11 mouse cellular contexts compared by ENCODE assay signal in the genomic region with DNA sequence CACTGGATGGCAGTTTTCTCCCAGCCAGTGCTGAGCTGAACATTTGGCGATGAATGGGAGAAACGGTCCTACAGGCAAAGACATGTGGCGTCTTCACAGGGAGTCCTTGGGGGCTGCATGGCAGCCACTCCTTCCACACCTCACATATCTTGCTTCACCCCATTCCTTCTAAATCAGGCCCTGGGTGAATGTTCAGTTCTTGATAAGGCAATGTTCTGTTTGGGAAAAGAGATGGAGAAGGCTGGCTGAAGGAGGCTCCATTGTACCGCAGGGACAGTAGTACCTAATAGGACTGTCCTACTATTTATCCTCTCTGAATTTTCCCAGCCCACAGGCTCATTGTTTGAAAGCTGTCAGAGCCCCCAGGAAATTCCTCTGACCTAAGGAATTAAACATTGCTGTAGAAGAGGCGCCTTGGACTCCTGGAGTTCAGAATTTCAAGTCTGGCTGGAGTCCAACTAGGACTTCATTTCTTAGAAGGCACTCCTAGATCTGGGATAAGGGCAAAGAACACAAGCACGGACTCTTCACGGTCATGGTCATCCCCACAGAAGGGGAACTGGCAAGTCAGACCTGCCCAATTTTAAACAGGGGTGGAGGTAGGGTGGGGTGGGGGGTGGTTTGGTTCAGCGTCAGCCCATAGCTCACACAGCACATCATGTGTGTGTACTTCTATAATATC. TPM values are rescaled to one million over a fixed set of nuclear protein-coding genes. Genes with fewer than 3 reads are reported as not detected.
DNase-seq lines count a peak whose midpoint lies in the region; ATAC-seq and TF ChIP-seq lines count a peak whose summit lies in the region.
"Had no signal": no experiment of that assay in that cellular context is flagged by ENCODE, and none has a peak within 500 bp of the region (broad histone marks: within the 10 kb centered on the region; RNA-seq: fewer than 3 reads in every experiment).

No protein-coding gene starts in this region.

- H3K4me1 ChIP-seq in heart, embryonic 10.5 days, result peaks cover 19% of the 10 kb centered on the region
- H3K4me1 ChIP-seq in midbrain, embryonic 16.5 days (ENCODE audit: control insufficient read depth, insufficient read depth, low read length), result no peaks in the 10 kb centered on the region
- H3K4me1 ChIP-seq in midbrain, embryonic 14.5 days (ENCODE audit: control insufficient read depth, insufficient read depth, low read length), result no peaks in the 10 kb centered on the region
- H3K4me1 ChIP-seq in stomach, postnatal 0 days (replicated peaks; ENCODE audit: control insufficient read depth, insufficient read depth), result 0 out of 2 replicates have a peak, but pooled peaks cover 3% of the 10 kb centered on the region
- H3K4me1 ChIP-seq: neural tube, embryonic 12.5 days had no signal

- H3K27ac ChIP-seq in heart, embryonic 10.5 days, result peak overlapping the region; percentile 47
- H3K27ac ChIP-seq in midbrain, embryonic 16.5 days (ENCODE audit: low read length), result no peak overlapping the region
- H3K27ac ChIP-seq in midbrain, embryonic 14.5 days (replicated peaks; ENCODE audit: low read depth, low read length), result no peak overlapping the region
- peak overlapping the region; percentile 79 for H3K27ac ChIP-seq in stomach, postnatal 0 days (replicated peaks)
- no peak overlapping the region for H3K27ac ChIP-seq in gastrocnemius, adult 2 months
- H3K27ac ChIP-seq: neural tube, embryonic 12.5 days had no signal

- TF ChIP-seq CTCF in stomach, postnatal 0 days (IDR thresholded peaks at IDR 0.05; ENCODE audit: low read depth), result no peak
- TF ChIP-seq CTCF in gastrocnemius, adult 2 months (IDR thresholded peaks at IDR 0.05), result no peak

- H3K4me3 ChIP-seq in heart, embryonic 10.5 days, result no peak overlapping the region
- no peak overlapping the region for H3K4me3 ChIP-seq in midbrain, embryonic 16.5 days (ENCODE audit: low read depth, low read length)
- H3K4me3 ChIP-seq in midbrain, embryonic 14.5 days (replicated peaks; ENCODE audit: low read depth, low read length), result no peak overlapping the region
- no peak overlapping the region for H3K4me3 ChIP-seq in stomach, postnatal 0 days (ENCODE audit: low read depth, low read length)
- no peak overlapping the region for H3K4me3 ChIP-seq in gastrocnemius, adult 2 months
- H3K4me3 ChIP-seq: neural tube, embryonic 12.5 days had no signal

- H3K36me3 ChIP-seq in heart, embryonic 10.5 days, result no peaks in the 10 kb centered on the region
- no peaks in the 10 kb centered on the region for H3K36me3 ChIP-seq in midbrain, embryonic 16.5 days (ENCODE audit: control insufficient read depth, insufficient read depth, low read length)
- H3K36me3 ChIP-seq in midbrain, embryonic 14.5 days (ENCODE audit: control insufficient read depth, insufficient read depth, low read length), result no peaks in the 10 kb centered on the region
- no peaks in the 10 kb centered on the region for H3K36me3 ChIP-seq in stomach, postnatal 0 days (ENCODE audit: control insufficient read depth, insufficient read depth, low read length)
- H3K36me3 ChIP-seq: neural tube, embryonic 12.5 days had no signal

- intact Hi-C loops in heart, postnatal 14 days (cut with DNase I), result no loop called here
- intact Hi-C loops in gastrocnemius, adult 2 months (cut with DNase I), result no loop called here

- no peaks in the 10 kb centered on the region for H3K27me3 ChIP-seq in heart, embryonic 10.5 days (ENCODE audit: insufficient read depth, poor library complexity, severe bottlenecking)
- H3K27me3 ChIP-seq in midbrain, embryonic 16.5 days (ENCODE audit: control insufficient read depth, insufficient read depth, low read depth, low read length), result no peaks in the 10 kb centered on the region
- no peaks in the 10 kb centered on the region for H3K27me3 ChIP-seq in midbrain, embryonic 14.5 days (ENCODE audit: control insufficient read depth, insufficient read depth, low read length)
- no peaks in the 10 kb centered on the region for H3K27me3 ChIP-seq in stomach, postnatal 0 days (ENCODE audit: control insufficient read depth, insufficient read depth, low read length)
- H3K27me3 ChIP-seq: neural tube, embryonic 12.5 days had no signal

- peak overlapping the region; percentile 25; the same call in 1 of the 2 replicates for H3K9ac ChIP-seq in midbrain, embryonic 16.5 days (ENCODE audit: low read depth, low read length)
- no peak overlapping the region for H3K9ac ChIP-seq in midbrain, embryonic 14.5 days (replicated peaks; ENCODE audit: low read length)
- H3K9ac ChIP-seq in stomach, postnatal 0 days (ENCODE audit: low read length), result no peak overlapping the region
- H3K9ac ChIP-seq: neural tube, embryonic 12.5 days had no signal

- no peak for DNase-seq in heart, embryonic 10.5 days (ENCODE audit: low spot score)
- no peak for DNase-seq in heart, postnatal 14 days
- DNase-seq in midbrain, embryonic 14.5 days, result no peak
- DNase-seq in kidney, postnatal 25 days, result peak; percentile 54 to 55
- peak; percentile 49 for DNase-seq in stomach, postnatal 0 days (ENCODE audit: low spot score)
- no peak for DNase-seq in yolk sac, embryonic 10.5 days (ENCODE audit: low spot score)
- no peak for DNase-seq in gastrocnemius, adult 2 months
- DNase-seq: right cerebral cortex, adult 18-20 months had no signal

- H3K9me3 ChIP-seq in heart, embryonic 10.5 days, result no peaks in the 10 kb centered on the region
- H3K9me3 ChIP-seq in midbrain, embryonic 16.5 days (replicated peaks; ENCODE audit: control insufficient read depth, low read length, poor library complexity, severe bottlenecking), result no peaks in the 10 kb centered on the region
- H3K9me3 ChIP-seq in midbrain, embryonic 14.5 days (ENCODE audit: control insufficient read depth, low read length), result no peaks in the 10 kb centered on the region
- H3K9me3 ChIP-seq in stomach, postnatal 0 days (ENCODE audit: control insufficient read depth, low read length), result no peaks in the 10 kb centered on the region
- H3K9me3 ChIP-seq: neural tube, embryonic 12.5 days had no signal

- WGBS in heart, embryonic 10.5 days, result 42% methylated on average over 8 of the region's 8 CpGs
- 54% methylated on average over 8 of the region's 8 CpGs for WGBS in midbrain, embryonic 16.5 days
- WGBS in midbrain, embryonic 14.5 days, result 55% methylated on average over 8 of the region's 8 CpGs
- 21% methylated on average over 8 of the region's 8 CpGs for WGBS in stomach, postnatal 0 days

- no peak for ATAC-seq in midbrain, embryonic 16.5 days
- no peak for ATAC-seq in midbrain, embryonic 14.5 days (ENCODE audit: low FRiP score, low TSS enrichment)
- ATAC-seq in stomach, postnatal 0 days (ENCODE audit: low FRiP score, low TSS enrichment), result peak; percentile 2; the same call in 1 of the 2 replicates
- ATAC-seq: forebrain, embryonic 16.5 days had no signal

- TF ChIP-seq EP300 in stomach, postnatal 0 days (optimal IDR thresholded peaks at IDR 0.05), result no peak

- no peak overlapping the region for H3K4me2 ChIP-seq in midbrain, embryonic 16.5 days (ENCODE audit: low read length)
- no peak overlapping the region for H3K4me2 ChIP-seq in midbrain, embryonic 14.5 days (ENCODE audit: low read length)
- peak overlapping the region; percentile 14; the same call in 1 of the 2 replicates for H3K4me2 ChIP-seq in stomach, postnatal 0 days (replicated peaks; ENCODE audit: low read depth)
- H3K4me2 ChIP-seq: neural tube, embryonic 12.5 days had no signal

RNA-seq across cellular contexts. Expression of gene Pgam1, which starts 4.5 kb away (rescaled TPM):
- 1,222 and 1,272 TPM in 2 replicates for polyA plus RNA-seq in heart, embryonic 10.5 days (2016; fragmentation: Nextera tagmentation; extraction: Ambion mirVana)
- 100 to 1,000 TPM; 115 to 131 TPM for total RNA-seq in heart, postnatal 14 days (2021)
- 509 and 565 TPM in 2 replicates for polyA plus RNA-seq in midbrain, embryonic 16.5 days (2015; fragmentation: Nextera tagmentation; extraction: Ambion mirVana)
- polyA plus RNA-seq in midbrain, embryonic 14.5 days (2014; fragmentation: Nextera tagmentation; extraction: Ambion mirVana), result 451 and 465 TPM in 2 replicates
- 334 and 339 TPM in 2 replicates for polyA plus RNA-seq in stomach, postnatal 0 days (2015; fragmentation: Nextera tagmentation; extraction: Ambion mirVana)
- 10 to 100 TPM; 14.4 to 25.0 TPM for total RNA-seq in gastrocnemius, adult 2 months (2021)

RNA-seq across cellular contexts. Expression of gene Rrp12, which starts 11.2 kb away (rescaled TPM):
- polyA plus RNA-seq in heart, embryonic 10.5 days (2016; fragmentation: Nextera tagmentation; extraction: Ambion mirVana), result 25.1 and 25.8 TPM in 2 replicates
- total RNA-seq in heart, postnatal 14 days (2021), result 10 to 100 TPM; 10.7 to 12.9 TPM
- 19.2 TPM in 2 replicates for polyA plus RNA-seq in midbrain, embryonic 16.5 days (2015; fragmentation: Nextera tagmentation; extraction: Ambion mirVana)
- 12.5 TPM in 2 replicates for polyA plus RNA-seq in midbrain, embryonic 14.5 days (2014; fragmentation: Nextera tagmentation; extraction: Ambion mirVana)
- polyA plus RNA-seq in stomach, postnatal 0 days (2015; fragmentation: Nextera tagmentation; extraction: Ambion mirVana), result 6.3 and 6.4 TPM in 2 replicates
- 10 to 100 TPM; 30.5 to 31.4 TPM for total RNA-seq in gastrocnemius, adult 2 months (2021)

RNA-seq across cellular contexts. Expression of gene Exosc1, which starts 26.0 kb away (rescaled TPM):
- polyA plus RNA-seq in heart, embryonic 10.5 days (2016; fragmentation: Nextera tagmentation; extraction: Ambion mirVana), result 60.1 and 78.1 TPM in 2 replicates
- total RNA-seq in heart, postnatal 14 days (2021), result 10 to 100 TPM; 11.3 to 13.4 TPM
- polyA plus RNA-seq in midbrain, embryonic 16.5 days (2015; fragmentation: Nextera tagmentation; extraction: Ambion mirVana), result 59.1 and 61.3 TPM in 2 replicates
- polyA plus RNA-seq in midbrain, embryonic 14.5 days (2014; fragmentation: Nextera tagmentation; extraction: Ambion mirVana), result 56.4 and 57.4 TPM in 2 replicates
- 46.4 and 47.2 TPM in 2 replicates for polyA plus RNA-seq in stomach, postnatal 0 days (2015; fragmentation: Nextera tagmentation; extraction: Ambion mirVana)
- total RNA-seq in gastrocnemius, adult 2 months (2021), result 10 to 100 TPM; 16.1 to 16.8 TPM

RNA-seq across cellular contexts. Expression of gene Zdhhc16, which starts 26.1 kb away (rescaled TPM):
- polyA plus RNA-seq in heart, embryonic 10.5 days (2016; fragmentation: Nextera tagmentation; extraction: Ambion mirVana), result 73.4 and 78.9 TPM in 2 replicates
- total RNA-seq in heart, postnatal 14 days (2021), result 10 to 100 TPM; 19.9 to 20.9 TPM
- polyA plus RNA-seq in midbrain, embryonic 16.5 days (2015; fragmentation: Nextera tagmentation; extraction: Ambion mirVana), result 84.2 and 90.2 TPM in 2 replicates
- polyA plus RNA-seq in midbrain, embryonic 14.5 days (2014; fragmentation: Nextera tagmentation; extraction: Ambion mirVana), result 72.3 and 72.8 TPM in 2 replicates
- 37.4 and 42.0 TPM in 2 replicates for polyA plus RNA-seq in stomach, postnatal 0 days (2015; fragmentation: Nextera tagmentation; extraction: Ambion mirVana)
- total RNA-seq in gastrocnemius, adult 2 months (2021), result 10 to 100 TPM; 19.4 to 21.6 TPM

RNA-seq across cellular contexts. Expression of gene Frat2, which starts 59.3 kb away (rescaled TPM):
- 1.6 and 4.0 TPM in 2 replicates for polyA plus RNA-seq in heart, embryonic 10.5 days (2016; fragmentation: Nextera tagmentation; extraction: Ambion mirVana)
- total RNA-seq in heart, postnatal 14 days (2021), result 1 to 10 TPM; 5.9 to 6.6 TPM
- 5.0 and 5.6 TPM in 2 replicates for polyA plus RNA-seq in midbrain, embryonic 16.5 days (2015; fragmentation: Nextera tagmentation; extraction: Ambion mirVana)
- polyA plus RNA-seq in midbrain, embryonic 14.5 days (2014; fragmentation: Nextera tagmentation; extraction: Ambion mirVana), result 5.6 and 7.3 TPM in 2 replicates
- 3.5 and 4.3 TPM in 2 replicates for polyA plus RNA-seq in stomach, postnatal 0 days (2015; fragmentation: Nextera tagmentation; extraction: Ambion mirVana)
- 10 to 100 TPM; 15.6 to 22.2 TPM for total RNA-seq in gastrocnemius, adult 2 months (2021)

Comparison
In these comparisons a context has a peak if more than half of its experiments do, and no peak if none do; other contexts are left out.
1. DNase-seq: peak in kidney, postnatal 25 days (2 of 2) and stomach, postnatal 0 days (single experiment); none in heart, embryonic 10.5 days (single experiment), heart, postnatal 14 days (0 of 2), midbrain, embryonic 14.5 days (single experiment), yolk sac, embryonic 10.5 days (single experiment) and gastrocnemius, adult 2 months (single experiment).
2. H3K27ac ChIP-seq: peak in heart, embryonic 10.5 days (single experiment) and stomach, postnatal 0 days (single experiment); none in midbrain, embryonic 16.5 days (single experiment), midbrain, embryonic 14.5 days (single experiment) and gastrocnemius, adult 2 months (single experiment).